Mouse (Mus musculus): ENCODE measurements around the gene Taf9b. TPM values are rescaled to one million over a fixed set of nuclear protein-coding genes. Genes with fewer than 3 reads are reported as not detected.

Taf9b gene
- 1 to 10 TPM; 4.4 to 5.4 TPM for total RNA-seq (2021)
- long read RNA-seq, experiment 1, transcript Taf9b-201 (7 exons, 2,633 nt): major isoform, 6 of 10 reads
- long read RNA-seq, experiment 1, partial matches to known transcripts: 0 of 10 reads
- long read RNA-seq, experiment 1, other reads (novel, unspliced or antisense): 4 of 10 reads
- long read RNA-seq, experiment 2, partial matches to known transcripts: 0 of 5 reads
- long read RNA-seq, experiment 2, other reads (novel, unspliced or antisense): 1 of 5 reads

- DNase-seq: no peak
These were observed at the start of gene Taf9b for GRCm38 (mm10) chrX:106221058-106221457. Gene Taf9b, minus strand, starts transcription at chrX:106221158.

GRCm38 (mm10) chrX:106255276-106255675, 34.3 kb upstream of the Taf9b start, which contains the start of gene Fnd3c2:
Gene Fnd3c2, minus strand, starts transcription at chrX:106255376.
- DNase-seq: no peak

- peak; percentile 58 for DNase-seq
These were observed 1.6 kb downstream of the Taf9b start for GRCm38 (mm10) chrX:106219171-106220032.

- DNase-seq: no peak
These were observed 11.9 kb downstream of the Taf9b start for GRCm38 (mm10) chrX:106209100-106209499.

- no peak for DNase-seq
These were observed 22.1 kb downstream of the Taf9b start for GRCm38 (mm10) chrX:106198904-106199303.

GRCm38 (mm10) chrX:106197308-106197707, 23.6 kb downstream of the Taf9b start:
- DNase-seq: no peak

- peak; percentile 71 for DNase-seq
These were observed 26.6 kb downstream of the Taf9b start for GRCm38 (mm10) chrX:106194361-106194760.

- no peak for DNase-seq
These were observed 30.9 kb downstream of the Taf9b start for GRCm38 (mm10) chrX:106190091-106190490.

- no peak for DNase-seq
These were observed 31.6 kb downstream of the Taf9b start for GRCm38 (mm10) chrX:106189356-106189755.

GRCm38 (mm10) chrX:106187737-106188136, 33.2 kb downstream of the Taf9b start:
- peak; percentile 32 for DNase-seq

- DNase-seq: peak; percentile 93
These were observed 34.0 kb downstream of the Taf9b start, which contains the start of gene Pgk1 for GRCm38 (mm10) chrX:106186713-106187649. Gene Pgk1, plus strand, starts transcription at chrX:106187100.

GRCm38 (mm10) chrX:106185706-106186105, 35.3 kb downstream of the Taf9b start:
- no peak for DNase-seq

GRCm38 (mm10) chrX:106184279-106184678, 36.7 kb downstream of the Taf9b start:
- DNase-seq: no peak

- DNase-seq: no peak
These were observed 44.6 kb downstream of the Taf9b start for GRCm38 (mm10) chrX:106176331-106176730.

GRCm38 (mm10) chrX:106171853-106172154, 49.2 kb downstream of the Taf9b start:
- no peak for DNase-seq

- DNase-seq: peak; percentile 43
These were observed 49.7 kb downstream of the Taf9b start for GRCm38 (mm10) chrX:106171106-106171852.

GRCm38 (mm10) chrX:106165089-106165488, 55.9 kb downstream of the Taf9b start:
- DNase-seq: no peak

- DNase-seq: no peak
These were observed 56.4 kb downstream of the Taf9b start for GRCm38 (mm10) chrX:106164555-106164954.

GRCm38 (mm10) chrX:106163995-106164394, 57.0 kb downstream of the Taf9b start:
- no peak for DNase-seq
